Mouse (Mus musculus) left cerebral cortex, adult 18-20 months (tissue): Measurements from ENCODE around the gene Tubgcp3. TPM values are rescaled to one million over a fixed set of nuclear protein-coding genes. Genes with fewer than 3 reads are reported as not detected.

Experiments used
- microRNA-seq, 2 experiments: library from miRNA; unstranded; fragments of <30 nt; microRNA quantifications; one replicate each; pipeline ENCODE4 v1.2.0; 2021
- total RNA-seq, 2 experiments: library from RNA; stranded (reverse); gene quantifications; 2 replicates each; pipeline ENCODE4 v1.2.3; 2021

Tubgcp3 gene
- total RNA-seq, 2 experiments from 2014 or later = 32.7 to 37.1 TPM

Small RNA genes within 50 kb of the gene (microRNA-seq; reads per million reads assigned to microRNA genes)
- gene Gm26483 = 0 reads per million in 2 experiments

Other genes starting within 250 kb of the Tubgcp3 start
- gene Spaca7, start 99.2 kb downstream of the Tubgcp3 start, total RNA-seq = not detected
- 10 to 100 TPM; 47.7 to 55.2 TPM for gene Atp11a, start 84.8 kb upstream of the Tubgcp3 start, total RNA-seq
- gene Mcf2l, start 201.6 kb upstream of the Tubgcp3 start, total RNA-seq = 100 to 1,000 TPM; 239 to 243 TPM